Mouse (Mus musculus) liver, embryonic 14.5 days (tissue): ENCODE data around the gene Trpm2.

Source experiments
- CTCF ChIP-seq: IDR thresholded peaks from 2 replicates; pipeline ENCODE4 v1.5.1; 2016; ENCODE audit warnings: antibody characterized with exemption, low read depth, control low read depth
- EP300 ChIP-seq: IDR thresholded peaks from 2 replicates; pipeline ENCODE4 v1.6.1; 2016; ENCODE audit warnings: antibody characterized with exemption, low read depth

GRCm38 (mm10) chr10:78007203-78007602 is 36.8 kb upstream of the Trpm2 start:
- TF ChIP-seq CTCF, result no peak
- no peak for TF ChIP-seq EP300
